Mouse (Mus musculus): Measurements from ENCODE around the gene Dync1h1. TPM values are rescaled to one million over a fixed set of nuclear protein-coding genes. Genes with fewer than 3 reads are reported as not detected.

The Dync1h1 gene
- total RNA-seq, 2 experiments from 2014 or later: 122 to 124 TPM

DNA sequence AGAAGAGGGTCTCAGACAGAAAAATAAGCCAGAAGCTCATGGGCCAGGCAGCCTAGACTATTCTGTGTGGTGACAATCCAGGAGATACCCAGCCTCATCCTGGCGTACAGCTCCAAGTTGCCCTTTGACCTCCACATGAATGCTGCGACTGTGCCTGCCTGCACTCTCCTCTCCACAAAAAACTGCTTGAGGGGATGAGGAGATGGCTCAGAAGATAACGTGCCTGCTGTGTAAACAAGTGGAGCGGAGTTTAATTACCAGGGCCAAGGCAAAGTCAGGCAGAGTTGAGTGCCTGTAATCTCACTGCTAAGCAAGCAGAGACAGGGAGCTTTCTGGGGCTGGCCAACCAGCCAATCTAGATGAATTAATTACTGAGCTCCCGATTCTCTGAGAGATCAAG lies 114.8 kb downstream of the Dync1h1 start:
- DNase-seq (ENCODE audit: low spot score in 2 of 2): no peak

Small RNA genes within 50 kb of the gene (microRNA-seq; reads per million reads assigned to microRNA genes)
- gene Gm27299 (ENCODE audit: borderline number of aligned reads in 2 of 2): 0 reads per million in 2 experiments

Other genes with a start within 250 kb of the Dync1h1 start
- 100 to 1,000 TPM in 1 of 2 experiments, 10 to 100 TPM in 1; 97.8 to 113 TPM for gene Ppp2r5c, start 154.3 kb upstream of the Dync1h1 start, total RNA-seq (2021)
- gene 1700001K19Rik, start 81.2 kb downstream of the Dync1h1 start, total RNA-seq (2021): not detected
- gene Hsp90aa1, start 101.3 kb downstream of the Dync1h1 start, total RNA-seq (2021): 1,000 to 10,000 TPM; 1,046 to 1,696 TPM
- gene Wdr20, start 136.5 kb downstream of the Dync1h1 start, total RNA-seq (2021): 10 to 100 TPM; 42.9 to 49.5 TPM
- gene Mok, start 239.5 kb downstream of the Dync1h1 start, total RNA-seq (2021): 1 to 10 TPM in 1 of 2 experiments, under 1 TPM in 1; 0.86 to 1.2 TPM
- 10 to 100 TPM; 12.6 to 13.4 TPM for gene Zfp839, start 248.8 kb downstream of the Dync1h1 start, total RNA-seq (2021)